Comparison of ENCODE assay signal across 24 mouse cellular contexts in genomic region chr11:115651680-115652079, GRCm38 (mm10). TPM values are rescaled to one million over a fixed set of nuclear protein-coding genes. Genes with fewer than 3 reads are reported as not detected.
DNase-seq lines count a peak whose midpoint lies in the region; ATAC-seq and TF ChIP-seq lines count a peak whose summit lies in the region.
"Had no signal": no experiment of that assay in that cellular context is flagged by ENCODE, and none has a peak within 500 bp of the region (broad histone marks: within the 10 kb centered on the region; RNA-seq: fewer than 3 reads in every experiment).

No protein-coding gene starts in this region.

- no peak for TF ChIP-seq CTCF in cerebellum, adult 2 months (IDR thresholded peaks at IDR 0.05; ENCODE audit: borderline replicate concordance, insufficient read depth, low read depth, low read length)

- no peaks in the 10 kb centered on the region for H3K27me3 ChIP-seq in cerebellum, adult 2 months (ENCODE audit: control insufficient read depth, insufficient read depth, low read length)
- no peaks in the 10 kb centered on the region for H3K27me3 ChIP-seq in forebrain, embryonic 15.5 days
- no peaks in the 10 kb centered on the region for H3K27me3 ChIP-seq in forebrain, embryonic 12.5 days
- H3K27me3 ChIP-seq in heart, embryonic 16.5 days (ENCODE audit: control insufficient read depth, insufficient read depth, low read length) = no peaks in the 10 kb centered on the region
- H3K27me3 ChIP-seq: embryonic facial prominence, embryonic 13.5 days; heart, embryonic 12.5 days; heart, embryonic 15.5 days; hindbrain, embryonic 12.5 days; hindbrain, embryonic 15.5 days had no signal

- TF ChIP-seq POLR2A in cerebellum, adult 2 months (IDR thresholded peaks at IDR 0.05; ENCODE audit: borderline replicate concordance, insufficient read depth, low read length) = no peak

- no peak overlapping the region for H3K9ac ChIP-seq in forebrain, embryonic 15.5 days (replicated peaks)
- no peak overlapping the region for H3K9ac ChIP-seq in forebrain, embryonic 12.5 days
- H3K9ac ChIP-seq in heart, embryonic 16.5 days (ENCODE audit: low read length) = no peak overlapping the region
- H3K9ac ChIP-seq: embryonic facial prominence, embryonic 13.5 days; heart, embryonic 12.5 days; heart, embryonic 15.5 days; hindbrain, embryonic 12.5 days; hindbrain, embryonic 15.5 days had no signal

- peak overlapping the region; percentile 51 for H3K27ac ChIP-seq in cerebellum, adult 2 months (ENCODE audit: insufficient read depth, low read length)
- H3K27ac ChIP-seq in forebrain, embryonic 15.5 days (replicated peaks) = 0 out of 2 replicates have a peak overlapping the region, but pooled peaks have one; percentile 46
- no peak overlapping the region for H3K27ac ChIP-seq in forebrain, embryonic 12.5 days
- 0 out of 2 replicates have a peak overlapping the region, but pooled peaks have one; percentile 42 for H3K27ac ChIP-seq in heart, embryonic 16.5 days (ENCODE audit: low read length)
- H3K27ac ChIP-seq: embryonic facial prominence, embryonic 10.5 days; embryonic facial prominence, embryonic 13.5 days; hindbrain, embryonic 12.5 days; hindbrain, embryonic 15.5 days had no signal

- WGBS in cerebellum, adult 2 months = 54% methylated on average over 3 of the region's 3 CpGs
- 88% methylated on average over 3 of the region's 3 CpGs for WGBS in forebrain, embryonic 15.5 days
- WGBS in forebrain, embryonic 12.5 days = 95% methylated on average over 3 of the region's 3 CpGs
- 84% methylated on average over 3 of the region's 3 CpGs for WGBS in heart, embryonic 16.5 days

- H3K36me3 ChIP-seq in forebrain, embryonic 15.5 days = peaks cover 15% of the 10 kb centered on the region
- peaks cover 42% of the 10 kb centered on the region for H3K36me3 ChIP-seq in forebrain, embryonic 12.5 days (replicated peaks)
- H3K36me3 ChIP-seq in heart, embryonic 16.5 days (ENCODE audit: control insufficient read depth, insufficient read depth) = peaks cover 18% of the 10 kb centered on the region; the same call in 1 of the 2 replicates

- H3K4me3 ChIP-seq in cerebellum, adult 2 months (replicated peaks; ENCODE audit: insufficient read depth, low read depth, low read length) = no peak overlapping the region
- H3K4me3 ChIP-seq in forebrain, embryonic 15.5 days = no peak overlapping the region
- H3K4me3 ChIP-seq in forebrain, embryonic 12.5 days (replicated peaks) = no peak overlapping the region
- no peak overlapping the region for H3K4me3 ChIP-seq in heart, embryonic 16.5 days (ENCODE audit: low read length)
- H3K4me3 ChIP-seq: embryonic facial prominence, embryonic 10.5 days; embryonic facial prominence, embryonic 13.5 days; erythroblast, embryonic 14.5 days; heart, embryonic 12.5 days; heart, embryonic 15.5 days; hindbrain, embryonic 12.5 days; hindbrain, embryonic 15.5 days had no signal

- ATAC-seq in cerebellum, adult (ENCODE audit: insufficient number of reproducible peaks, low FRiP score, low TSS enrichment) = no peak
- ATAC-seq in forebrain, embryonic 15.5 days (replicated peaks) = no peak
- no peak for ATAC-seq in forebrain, embryonic 12.5 days (ENCODE audit: low FRiP score)
- ATAC-seq in heart, embryonic 16.5 days (replicated peaks; ENCODE audit: extremely low read depth, insufficient read depth, low FRiP score) = no peak
- ATAC-seq: activated CD4-positive, CD25-positive, alpha-beta regulatory T cell, adult 4 months; intestine, postnatal 0 days had no signal

- peaks cover 52% of the 10 kb centered on the region for H3K4me1 ChIP-seq in cerebellum, adult 2 months (ENCODE audit: control insufficient read depth, insufficient read depth, low read length)
- H3K4me1 ChIP-seq in forebrain, embryonic 15.5 days = peaks cover 15% of the 10 kb centered on the region
- H3K4me1 ChIP-seq in forebrain, embryonic 12.5 days = no peaks in the 10 kb centered on the region
- H3K4me1 ChIP-seq in heart, embryonic 16.5 days (ENCODE audit: control insufficient read depth, insufficient read depth, low read length) = peaks cover 25% of the 10 kb centered on the region
- H3K4me1 ChIP-seq: embryonic facial prominence, embryonic 10.5 days; embryonic facial prominence, embryonic 13.5 days; hindbrain, embryonic 15.5 days had no signal

- DNase-seq in cerebellum, adult 2 months = no peak
- DNase-seq in heart, postnatal 4 days = no peak
- DNase-seq: adrenal gland, adult 8-10 months; adrenal gland, postnatal 25 days; cerebellum, adult 8-10 months; cerebellum, postnatal 36 days; embryo, embryonic 11 days; gastrocnemius, postnatal 25 days; heart, adult 18-20 months; heart, postnatal 14 days; kidney, adult 9 months had no signal

- H3K9me3 ChIP-seq in forebrain, embryonic 15.5 days = no peaks in the 10 kb centered on the region
- H3K9me3 ChIP-seq in forebrain, embryonic 12.5 days = no peaks in the 10 kb centered on the region
- H3K9me3 ChIP-seq in heart, embryonic 16.5 days (replicated peaks; ENCODE audit: control insufficient read depth, low read length) = no peaks in the 10 kb centered on the region
- H3K9me3 ChIP-seq: embryonic facial prominence, embryonic 10.5 days; embryonic facial prominence, embryonic 13.5 days; heart, embryonic 12.5 days; heart, embryonic 15.5 days; hindbrain, embryonic 12.5 days; hindbrain, embryonic 15.5 days had no signal

- H3K4me2 ChIP-seq in forebrain, embryonic 15.5 days (replicated peaks) = no peak overlapping the region
- H3K4me2 ChIP-seq in forebrain, embryonic 12.5 days = no peak overlapping the region
- H3K4me2 ChIP-seq in heart, embryonic 16.5 days (ENCODE audit: low read depth, low read length) = no peak overlapping the region
- H3K4me2 ChIP-seq: embryonic facial prominence, embryonic 13.5 days; heart, embryonic 12.5 days; heart, embryonic 15.5 days; hindbrain, embryonic 12.5 days; hindbrain, embryonic 15.5 days had no signal

RNA-seq across cellular contexts. Expression of gene Slc25a19, which starts 23.6 kb away (rescaled TPM):
- polyA plus RNA-seq in cerebellum, adult 2 months (2012; rRNA removed) = 115 and 123 TPM in 2 replicates
- 55.3 and 56.1 TPM in 2 replicates for polyA plus RNA-seq in forebrain, embryonic 15.5 days (2015; fragmentation: Nextera tagmentation; extraction: Ambion mirVana)
- 28.4 and 29.7 TPM in 2 replicates for polyA plus RNA-seq in forebrain, embryonic 12.5 days (2016; fragmentation: Nextera tagmentation; extraction: Ambion mirVana)
- 55.7 and 58.1 TPM in 2 replicates for polyA plus RNA-seq in heart, embryonic 16.5 days (2015; fragmentation: Nextera tagmentation; extraction: Ambion mirVana)
- 10 to 100 TPM; 27.6 to 30.7 TPM for total RNA-seq in heart, postnatal 4 days (2021)

RNA-seq across cellular contexts. Expression of gene Mif4gd, which starts 38.9 kb away (rescaled TPM):
- 86.9 and 97.3 TPM in 2 replicates for polyA plus RNA-seq in cerebellum, adult 2 months (2012; rRNA removed)
- polyA plus RNA-seq in forebrain, embryonic 15.5 days (2015; fragmentation: Nextera tagmentation; extraction: Ambion mirVana) = 9.1 and 11.4 TPM in 2 replicates
- 15.2 and 16.5 TPM in 2 replicates for polyA plus RNA-seq in forebrain, embryonic 12.5 days (2016; fragmentation: Nextera tagmentation; extraction: Ambion mirVana)
- polyA plus RNA-seq in heart, embryonic 16.5 days (2015; fragmentation: Nextera tagmentation; extraction: Ambion mirVana) = 41.5 and 42.0 TPM in 2 replicates
- 10 to 100 TPM; 34.0 to 40.6 TPM for total RNA-seq in heart, postnatal 4 days (2021)

RNA-seq across cellular contexts. Expression of gene Gga3, which starts 47.8 kb away (rescaled TPM):
- polyA plus RNA-seq in cerebellum, adult 2 months (2012; rRNA removed) = 64.2 and 68.0 TPM in 2 replicates
- 28.1 and 28.2 TPM in 2 replicates for polyA plus RNA-seq in forebrain, embryonic 15.5 days (2015; fragmentation: Nextera tagmentation; extraction: Ambion mirVana)
- polyA plus RNA-seq in forebrain, embryonic 12.5 days (2016; fragmentation: Nextera tagmentation; extraction: Ambion mirVana) = 32.3 and 35.1 TPM in 2 replicates
- 15.4 and 18.8 TPM in 2 replicates for polyA plus RNA-seq in heart, embryonic 16.5 days (2015; fragmentation: Nextera tagmentation; extraction: Ambion mirVana)
- total RNA-seq in heart, postnatal 4 days (2021) = 10 to 100 TPM; 18.3 to 20.8 TPM

RNA-seq across cellular contexts. Expression of gene Mrps7, which starts 48.0 kb away (rescaled TPM):
- 55.9 and 57.5 TPM in 2 replicates for polyA plus RNA-seq in cerebellum, adult 2 months (2012; rRNA removed)
- 70.3 and 73.6 TPM in 2 replicates for polyA plus RNA-seq in forebrain, embryonic 15.5 days (2015; fragmentation: Nextera tagmentation; extraction: Ambion mirVana)
- 87.4 and 89.5 TPM in 2 replicates for polyA plus RNA-seq in forebrain, embryonic 12.5 days (2016; fragmentation: Nextera tagmentation; extraction: Ambion mirVana)
- 84.4 and 86.2 TPM in 2 replicates for polyA plus RNA-seq in heart, embryonic 16.5 days (2015; fragmentation: Nextera tagmentation; extraction: Ambion mirVana)
- 10 to 100 TPM; 71.2 to 72.8 TPM for total RNA-seq in heart, postnatal 4 days (2021)

RNA-seq across cellular contexts. Expression of gene Grb2, which starts 56.7 kb away (rescaled TPM):
- polyA plus RNA-seq in cerebellum, adult 2 months (2012; rRNA removed) = 132 and 149 TPM in 2 replicates
- polyA plus RNA-seq in forebrain, embryonic 15.5 days (2015; fragmentation: Nextera tagmentation; extraction: Ambion mirVana) = 180 and 199 TPM in 2 replicates
- polyA plus RNA-seq in forebrain, embryonic 12.5 days (2016; fragmentation: Nextera tagmentation; extraction: Ambion mirVana) = 124 and 137 TPM in 2 replicates
- 103 and 118 TPM in 2 replicates for polyA plus RNA-seq in heart, embryonic 16.5 days (2015; fragmentation: Nextera tagmentation; extraction: Ambion mirVana)
- 100 to 1,000 TPM; 119 to 134 TPM for total RNA-seq in heart, postnatal 4 days (2021)
